Mouse (Mus musculus) erythroid progenitor cell, adult 5-6 weeks (primary cell): Measurements from ENCODE around the gene Polr3k. TPM values are rescaled to one million over a fixed set of nuclear protein-coding genes. Genes with fewer than 3 reads are reported as not detected.

Experiments used
- ATAC-seq: replicated peaks from 2 replicates; pipeline ENCODE4 v1.8.0; 2016; ENCODE audit warnings: moderate number of reproducible peaks, mild to moderate bottlenecking, moderate TSS enrichment, inconsistent platforms; ENCODE audit not compliant: poor library complexity, low FRiP score, severe bottlenecking
- total RNA-seq, 2 experiments: library from RNA; stranded (forward) in 1 of 2; stranded (reverse) in 1 of 2; fragments of 150-400 nt in 1 of 2; fragments of 186-747, 209-891 nt in 1 of 2; gene quantifications; 2 replicates each; pipeline versions ENCODE4 v1.2.3 to v1.2.4; 2015 to 2017; ENCODE audit warnings: low replicate concordance in 2 of 2

The Polr3k gene
- 13.7 and 18.4 TPM in 2 replicates for total RNA-seq (2015; ENCODE audit: low replicate concordance)
- total RNA-seq (2017; ENCODE audit: low replicate concordance), result 9.5 and 15.1 TPM in 2 replicates

DNA sequence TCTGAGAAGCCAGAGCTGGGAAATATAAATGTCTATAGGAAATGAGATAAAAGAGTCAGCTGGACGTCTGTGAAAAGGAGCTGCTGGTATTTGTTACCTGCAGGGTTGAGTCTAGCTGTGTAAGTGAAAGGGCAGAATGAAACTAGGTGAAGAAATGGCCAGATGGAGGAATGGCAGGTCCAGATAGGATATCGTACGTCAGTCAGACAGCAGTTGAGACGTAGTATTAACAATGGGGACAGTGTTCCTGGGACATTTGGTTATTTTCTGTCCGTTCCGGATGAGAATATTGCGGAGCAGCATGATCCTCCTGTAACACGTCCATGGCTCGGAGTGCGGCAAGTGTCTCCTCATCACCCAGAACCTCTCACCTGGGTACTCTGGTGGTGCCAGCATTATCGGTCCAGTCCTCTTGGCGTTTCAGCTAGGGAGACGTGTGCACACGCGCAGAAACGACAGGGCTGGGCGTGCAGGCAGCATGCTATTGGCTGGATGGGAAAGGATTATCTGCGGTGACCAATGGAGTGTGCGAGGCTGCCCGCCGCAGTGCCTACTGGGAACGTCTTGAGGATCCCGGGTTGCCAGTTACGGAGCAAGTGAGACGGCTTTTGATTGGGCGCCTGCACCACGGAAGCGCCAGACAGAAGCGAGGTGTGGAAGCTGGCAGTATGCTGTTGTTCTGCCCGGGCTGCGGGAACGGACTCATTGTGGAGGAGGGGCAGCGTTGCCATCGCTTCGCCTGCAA is at the start of gene Polr3k:
Gene Polr3k (plus strand): TSS at position 547 of the 745 bp plus-strand sequence.
- peak; percentile 96 for ATAC-seq

DNA sequence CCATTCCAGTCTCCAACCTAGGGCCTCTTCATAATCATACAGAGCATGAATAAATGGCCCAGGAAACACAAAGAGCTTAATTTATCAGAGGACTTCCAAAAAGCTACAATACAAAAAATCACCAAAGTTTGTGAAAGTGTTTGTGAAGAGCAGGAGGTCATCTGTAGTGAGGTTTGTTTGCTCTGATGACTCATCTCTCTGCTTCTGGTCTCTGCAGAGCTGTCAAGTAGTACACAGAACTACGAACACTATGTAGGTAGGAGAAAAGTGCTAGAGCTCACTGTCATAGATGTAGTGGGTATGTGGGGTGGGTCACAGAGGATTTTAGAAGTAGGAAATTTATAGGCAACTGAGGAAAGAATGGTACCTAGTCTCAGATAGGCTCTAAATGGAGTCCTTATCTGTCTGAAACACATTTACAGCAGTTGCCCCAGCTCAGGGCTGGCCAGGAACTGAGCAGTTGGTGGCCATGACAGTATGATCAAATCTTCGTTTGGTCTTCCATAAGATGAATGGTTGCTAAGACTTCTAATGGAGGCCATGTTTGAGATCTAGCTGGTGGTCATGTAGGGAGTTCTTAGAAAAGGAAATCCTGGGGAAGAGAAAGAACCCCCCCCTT is 35.0 kb upstream of the Polr3k start:
- ATAC-seq, result peak; percentile 86

DNA sequence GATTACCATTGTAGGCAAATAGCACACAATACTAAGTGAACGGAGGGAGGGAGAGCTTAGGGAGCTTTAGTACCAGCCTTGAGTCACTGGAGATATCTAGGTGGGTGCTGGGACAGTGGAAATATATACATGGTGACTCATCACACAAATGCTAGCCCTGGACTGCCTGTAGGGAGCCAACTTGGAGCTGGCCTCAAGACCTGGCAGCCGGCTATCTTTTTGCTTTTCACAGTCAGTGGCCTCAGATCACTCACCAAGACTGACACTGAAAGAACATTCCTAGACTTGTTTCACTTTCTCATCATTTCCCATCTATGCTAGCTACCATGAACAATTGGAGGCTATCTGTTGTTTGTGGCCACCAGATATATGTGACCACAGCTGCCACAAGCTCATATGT is 31.4 kb upstream of the Polr3k start:
- no peak for ATAC-seq

DNA sequence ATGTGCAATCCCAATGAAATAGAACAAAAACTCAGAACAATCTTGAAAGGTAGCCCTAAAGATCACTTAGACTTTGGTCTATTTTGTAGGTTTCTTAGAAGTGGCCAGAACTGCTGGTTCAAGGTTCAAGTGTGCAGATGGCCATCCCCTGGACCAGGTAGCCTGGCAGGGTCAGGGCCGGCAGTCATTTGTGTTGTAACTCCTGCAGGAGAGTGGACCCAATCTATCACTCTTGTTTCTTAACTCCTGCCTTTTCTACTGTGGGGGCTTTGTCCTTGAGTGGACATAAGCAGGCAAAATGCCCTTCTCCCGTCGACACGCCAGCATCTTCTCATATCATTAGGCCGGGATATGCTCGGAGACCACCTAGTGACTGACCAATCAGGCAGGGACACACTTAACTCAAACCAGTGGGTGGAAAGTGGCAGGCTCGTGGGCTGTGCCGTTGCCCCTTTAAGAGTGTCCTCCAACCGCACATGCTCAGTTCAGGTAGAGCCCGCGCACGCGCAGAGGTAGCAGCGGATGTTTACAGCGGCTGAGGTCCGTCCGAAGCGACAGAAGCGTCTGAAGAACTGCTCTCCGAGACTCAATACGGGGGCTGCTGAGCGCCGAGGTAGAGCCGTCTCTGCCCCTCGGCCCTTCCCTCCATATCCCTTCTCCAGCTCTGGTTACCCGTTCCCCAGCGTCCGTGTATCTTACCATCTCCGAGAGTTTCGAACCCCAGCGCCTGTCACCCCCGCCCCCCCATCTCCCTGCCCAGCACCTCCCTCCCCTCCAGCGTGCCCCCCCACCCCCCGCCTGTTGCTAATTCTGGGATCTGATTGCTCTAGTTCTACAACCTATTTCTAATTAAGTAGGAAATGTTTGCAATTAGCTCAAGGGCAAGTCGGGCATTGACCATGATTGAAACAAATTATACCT is 26.5 kb upstream of the Polr3k start, which contains the start of gene Pcmtd2:
Gene Pcmtd2 (plus strand): TSS at position 483 of the 921 bp plus-strand sequence.
- peak; percentile 96 for ATAC-seq

GRCm38 (mm10) chr2:181838293-181838680 is 25.9 kb upstream of the Polr3k start:
- peak; percentile 35 for ATAC-seq

DNA sequence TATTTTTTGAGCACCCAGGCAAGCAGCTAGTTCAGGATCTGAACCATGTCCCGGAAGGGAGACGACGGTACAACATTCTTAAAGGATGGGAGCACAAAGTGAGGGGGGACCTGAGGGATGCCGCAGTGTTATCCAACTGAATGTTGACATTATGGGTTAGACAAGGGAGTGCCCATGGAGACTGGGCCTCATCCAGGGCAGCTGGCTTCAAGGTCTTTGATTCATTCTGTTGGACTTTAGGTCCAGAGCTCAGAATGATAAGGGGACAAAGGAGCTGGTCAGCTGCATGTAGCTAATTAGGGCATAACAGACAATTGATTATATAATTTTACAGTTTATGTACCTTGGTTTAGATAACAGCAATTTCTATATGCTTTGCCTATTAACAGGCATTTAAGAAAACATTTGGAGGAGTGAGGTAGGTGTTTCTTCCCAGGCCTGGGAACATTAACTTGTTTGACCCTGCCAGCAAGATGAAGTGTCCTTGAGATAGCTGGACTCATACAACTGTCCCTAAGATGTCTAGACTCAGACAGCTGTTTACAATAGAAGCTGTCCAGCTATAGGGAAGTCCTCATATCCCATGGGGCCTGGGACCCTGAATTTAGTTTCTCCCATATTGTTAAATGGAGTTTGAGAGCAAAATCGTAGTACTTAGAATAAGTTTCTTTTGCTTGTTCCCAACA is 18.3 kb upstream of the Polr3k start:
- 0 out of 2 replicates have a peak, but pooled peaks have one; percentile 19 for ATAC-seq

DNA sequence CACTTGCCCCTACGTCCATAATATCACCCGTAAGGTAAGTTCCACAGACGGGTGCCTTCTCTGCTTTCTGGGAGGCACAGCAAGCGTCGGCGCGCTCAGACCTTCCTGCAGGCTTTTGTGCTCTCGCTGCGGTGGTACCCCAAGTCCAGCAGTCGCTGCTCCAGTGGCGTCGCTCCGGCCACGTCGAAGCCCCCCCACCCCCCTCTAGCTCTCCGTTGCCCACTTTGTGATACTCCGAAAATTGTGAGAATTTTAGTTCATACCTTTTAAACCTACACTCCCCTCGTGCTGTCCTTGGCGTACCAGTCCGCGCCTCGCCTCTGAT is 361 bp downstream of the Polr3k start:
- ATAC-seq, result no peak

GRCm38 (mm10) chr2:181866931-181867330 is 2.8 kb downstream of the Polr3k start:
- no peak for ATAC-seq

DNA sequence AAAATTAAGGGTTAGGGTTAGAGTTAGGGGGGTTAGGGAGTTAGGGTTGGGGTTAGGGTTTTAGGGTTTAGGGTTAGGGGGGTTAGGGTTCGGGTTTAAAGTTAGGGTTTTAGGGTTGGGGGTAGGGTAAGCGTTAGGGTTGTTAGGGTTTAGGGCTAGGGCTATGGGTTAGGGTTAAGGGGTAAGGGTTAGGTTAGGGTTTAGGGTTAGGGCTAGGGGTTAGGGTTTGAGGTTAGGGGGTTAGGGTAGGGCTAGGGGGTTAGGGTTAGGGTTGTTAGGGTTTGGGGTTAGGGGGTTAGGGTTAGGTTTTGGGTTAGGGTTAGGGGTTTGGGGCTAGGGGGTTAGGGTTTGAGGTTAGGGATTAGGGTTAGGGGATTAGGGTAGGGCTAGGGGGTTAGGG is 6.9 kb downstream of the Polr3k start:
- ATAC-seq, result no peak

DNA sequence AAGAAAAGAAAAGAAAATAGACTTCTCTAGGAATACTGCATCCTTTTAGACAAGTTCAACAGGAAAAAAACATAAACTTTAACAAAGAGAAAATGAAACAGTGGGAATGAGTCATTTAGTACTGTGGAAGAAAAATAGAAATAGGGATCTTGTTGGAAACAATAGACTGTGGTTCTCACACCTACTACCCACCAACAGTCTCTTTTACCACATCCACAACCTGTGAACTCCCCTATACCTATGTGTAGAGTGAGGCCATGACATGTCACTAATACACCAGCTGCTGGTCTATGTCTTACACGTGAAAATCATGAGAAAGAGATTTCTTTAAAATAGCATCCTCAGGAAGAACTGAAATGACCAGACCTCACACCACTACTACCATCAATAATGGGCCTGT is 14.8 kb downstream of the Polr3k start:
- no peak for ATAC-seq

- ATAC-seq, result no peak
These were observed 19.0 kb downstream of the Polr3k start for GRCm38 (mm10) chr2:181883022-181883749.

GRCm38 (mm10) chr2:181917861-181918260 is 53.7 kb downstream of the Polr3k start:
- no peak for ATAC-seq

- ATAC-seq, result peak; percentile 90
These were observed 54.4 kb downstream of the Polr3k start for GRCm38 (mm10) chr2:181918501-181918900.

Other genes starting within 250 kb of the Polr3k start
- not detected in 2 replicates for gene Gm29797, start 207.3 kb upstream of the Polr3k start, total RNA-seq (2015; ENCODE audit: low replicate concordance)
- not detected in 2 replicates for gene Gm29797, start 207.3 kb upstream of the Polr3k start, total RNA-seq (2017; ENCODE audit: low replicate concordance)
- gene Sox18, start 192.7 kb upstream of the Polr3k start, total RNA-seq (2015; ENCODE audit: low replicate concordance), result not detected in 2 replicates
- not detected in 2 replicates for gene Sox18, start 192.7 kb upstream of the Polr3k start, total RNA-seq (2017; ENCODE audit: low replicate concordance)
- gene Tcea2, start 184.0 kb upstream of the Polr3k start, total RNA-seq (2015; ENCODE audit: low replicate concordance), result 2.2 TPM in 1 of 2 replicates, not detected in the other
- 1.9 TPM in 1 of 2 replicates, not detected in the other for gene Tcea2, start 184.0 kb upstream of the Polr3k start, total RNA-seq (2017; ENCODE audit: low replicate concordance)
- gene Rgs19, start 170.4 kb upstream of the Polr3k start, total RNA-seq (2015; ENCODE audit: low replicate concordance), result 84.0 and 98.9 TPM in 2 replicates
- 17.1 and 33.1 TPM in 2 replicates for gene Rgs19, start 170.4 kb upstream of the Polr3k start, total RNA-seq (2017; ENCODE audit: low replicate concordance)
- not detected in 2 replicates for gene Lkaaear1, start 165.9 kb upstream of the Polr3k start, total RNA-seq (2015; ENCODE audit: low replicate concordance)
- gene Lkaaear1, start 165.9 kb upstream of the Polr3k start, total RNA-seq (2017; ENCODE audit: low replicate concordance), result not detected in 2 replicates
- not detected in 2 replicates for gene Oprl1, start 149.3 kb upstream of the Polr3k start, total RNA-seq (2015; ENCODE audit: low replicate concordance)
- gene Oprl1, start 149.3 kb upstream of the Polr3k start, total RNA-seq (2017; ENCODE audit: low replicate concordance), result not detected in 2 replicates
- gene Myt1, start 101.0 kb upstream of the Polr3k start, total RNA-seq (2015; ENCODE audit: low replicate concordance), result not detected in 2 replicates
- not detected in 2 replicates for gene Myt1, start 101.0 kb upstream of the Polr3k start, total RNA-seq (2017; ENCODE audit: low replicate concordance)
- 38.6 and 54.1 TPM in 2 replicates for gene Pcmtd2, start 26.5 kb upstream of the Polr3k start, total RNA-seq (2015; ENCODE audit: low replicate concordance)
- gene Pcmtd2, start 26.5 kb upstream of the Polr3k start, total RNA-seq (2017; ENCODE audit: low replicate concordance), result 39.4 and 44.5 TPM in 2 replicates
- gene Gm14496, start 126.8 kb downstream of the Polr3k start, total RNA-seq (2015; ENCODE audit: low replicate concordance), result not detected in 2 replicates
- not detected in 2 replicates for gene Gm14496, start 126.8 kb downstream of the Polr3k start, total RNA-seq (2017; ENCODE audit: low replicate concordance)